Mouse (Mus musculus) adrenal gland, adult (tissue): ENCODE data around the gene Kbtbd7.

ENCODE experiments used
- DNase-seq, 2 experiments: peaks; one replicate each; pipeline ENCODE4 v3.0.0; 2022 to 2023; ENCODE audit warnings: low spot score in 1 of 2; ENCODE audit not compliant: inconsistent age in 2 of 2

Kbtbd7 gene

GRCm38 (mm10) chr14:79425979-79426729, at the start of gene Kbtbd7:
Gene Kbtbd7 (plus strand): TSS chr14:79426511.
- DNase-seq, result peak; percentile 97 to 98

- no peak for DNase-seq
Measured at GRCm38 (mm10) chr14:79377041-79377440, 49.3 kb upstream of the Kbtbd7 start.

GRCm38 (mm10) chr14:79383120-79383519, 43.2 kb upstream of the Kbtbd7 start:
- DNase-seq, result no peak

GRCm38 (mm10) chr14:79388304-79388703, 38.0 kb upstream of the Kbtbd7 start:
- DNase-seq, result no peak

GRCm38 (mm10) chr14:79389438-79390264, 36.7 kb upstream of the Kbtbd7 start:
- no peak for DNase-seq

DNA sequence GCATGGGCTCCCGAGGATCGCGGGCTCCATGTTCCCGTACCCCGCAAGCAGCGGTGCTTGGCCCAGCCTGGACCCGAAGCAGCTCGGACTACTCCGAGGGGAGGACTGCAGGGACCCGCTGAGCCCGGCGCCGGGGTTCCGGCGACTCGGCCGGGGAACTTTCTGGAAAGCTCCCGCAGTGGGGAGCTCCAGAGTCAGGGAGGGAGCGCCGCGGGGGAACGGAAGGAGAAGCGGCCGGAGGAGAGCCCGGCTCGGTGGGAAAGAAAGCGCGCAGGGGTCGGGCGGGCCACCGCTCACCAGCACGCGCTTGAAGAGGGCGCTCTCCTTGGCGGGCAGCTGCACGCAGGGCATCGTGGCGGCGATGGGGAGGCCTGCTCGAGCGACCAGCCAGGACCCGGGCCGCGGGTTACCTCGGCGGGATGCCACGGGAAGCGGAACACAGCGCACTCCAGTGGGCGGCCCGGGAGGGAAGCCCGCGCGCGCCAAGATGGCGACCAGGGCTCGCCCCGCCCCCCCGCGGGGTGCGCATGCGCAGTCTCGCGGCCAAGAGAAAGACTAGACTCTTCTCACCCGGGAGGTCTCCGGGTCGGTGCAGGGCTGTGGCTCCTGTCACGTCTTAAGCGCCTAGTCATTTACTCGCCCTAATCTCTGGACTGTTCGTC, 35.9 kb upstream of the Kbtbd7 start, which contains the start of gene Naa16:
Naa16 (minus strand) TSS at position 514 of the 662 bp plus-strand sequence.
- peak; percentile 96 to 98 for DNase-seq

DNA sequence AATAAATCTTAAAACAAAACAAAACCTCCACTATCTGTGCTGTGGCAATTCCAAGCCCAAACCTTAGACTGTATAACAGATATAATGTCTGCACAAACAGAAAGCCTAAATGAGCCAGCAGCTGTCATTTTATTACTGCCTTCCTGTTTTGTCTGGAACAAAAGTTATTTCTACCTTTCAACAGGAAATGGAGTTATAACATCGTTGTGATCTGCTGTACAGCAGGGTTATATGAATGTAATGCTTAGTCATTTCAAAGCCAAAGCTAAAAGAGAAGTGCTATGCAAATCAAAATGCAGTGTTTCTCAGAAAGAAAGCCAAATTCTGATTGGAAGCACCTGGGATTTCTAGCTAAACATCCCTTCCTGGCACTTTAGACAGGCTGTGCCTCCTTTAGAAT, 33.0 kb upstream of the Kbtbd7 start:
- no peak for DNase-seq

GRCm38 (mm10) chr14:79394564-79394963, 31.7 kb upstream of the Kbtbd7 start:
- peak; percentile 34 to 77 for DNase-seq

- peak; percentile 74 to 93 for DNase-seq
Measured at GRCm38 (mm10) chr14:79397321-79398122, 28.8 kb upstream of the Kbtbd7 start, which contains the start of gene Mtrf1. Gene Mtrf1 (plus strand): TSS chr14:79397772.

DNA sequence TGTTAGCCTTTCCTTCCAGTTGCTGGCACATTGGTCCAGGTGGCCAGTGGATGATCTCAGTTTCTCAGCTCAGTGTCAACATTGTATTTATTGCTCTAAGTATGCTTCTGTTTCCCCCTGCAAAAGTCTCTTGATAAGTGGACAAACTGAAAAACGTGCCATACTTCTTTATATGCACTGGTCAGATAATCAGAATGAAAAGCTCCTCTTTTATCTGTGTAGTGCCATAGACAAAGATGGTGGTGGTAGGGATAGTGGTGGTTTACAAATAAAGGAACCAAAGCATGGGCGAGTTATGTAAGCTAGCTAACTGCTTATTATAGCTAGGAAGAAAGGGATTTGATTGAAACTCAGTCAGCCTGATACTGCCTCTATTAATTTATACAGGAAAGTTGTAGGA, 18.7 kb upstream of the Kbtbd7 start:
- DNase-seq, result no peak

DNA sequence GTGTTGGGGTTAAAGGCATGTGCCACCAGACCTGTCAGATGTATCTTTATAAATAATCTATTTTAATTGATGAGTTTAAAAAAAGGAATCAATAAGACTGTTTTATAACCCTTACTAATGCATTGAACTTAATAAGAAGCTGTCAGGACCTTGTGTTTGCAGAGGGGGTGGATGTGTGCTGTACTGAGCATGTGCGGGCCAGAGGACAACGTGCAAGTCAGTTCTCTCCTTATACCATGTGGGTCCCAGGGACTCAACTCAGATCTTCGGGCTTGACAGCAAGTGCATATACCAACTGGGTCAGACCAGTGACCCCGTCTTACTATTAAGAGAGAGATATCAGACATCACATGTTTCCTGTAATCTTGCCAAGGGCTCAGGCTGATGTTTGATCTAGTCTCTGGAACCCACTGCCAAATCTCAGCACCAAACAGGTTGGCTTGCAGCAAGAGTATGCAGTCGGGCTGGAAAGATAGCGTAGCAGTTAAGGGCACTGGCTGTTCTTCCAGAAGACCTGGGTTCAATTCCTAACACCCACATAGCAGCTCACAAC, 17.0 kb upstream of the Kbtbd7 start:
- no peak for DNase-seq

DNA sequence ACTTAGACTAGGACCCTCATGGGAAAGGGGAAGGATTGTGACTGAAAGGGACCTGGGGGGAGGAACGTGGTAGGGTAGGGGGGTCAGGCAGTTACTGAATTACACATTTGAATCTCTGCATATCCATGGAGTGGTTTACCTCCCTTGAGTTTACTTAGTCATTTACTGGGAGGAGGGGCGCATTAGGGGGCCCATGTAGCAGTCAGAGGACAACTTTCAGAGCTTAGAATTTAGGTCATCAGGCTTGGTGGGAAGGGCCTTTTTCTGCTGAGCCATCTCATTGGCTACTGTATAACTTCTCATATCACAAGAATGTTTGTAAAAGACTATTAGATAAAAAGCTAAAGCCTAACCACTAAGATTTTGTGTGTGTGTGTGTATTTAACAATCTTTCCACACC, 15.6 kb upstream of the Kbtbd7 start:
- peak; percentile 21 to 40 for DNase-seq

- no peak for DNase-seq
Measured at GRCm38 (mm10) chr14:79413121-79413520, 13.2 kb upstream of the Kbtbd7 start.

GRCm38 (mm10) chr14:79420083-79420685, 6.1 kb upstream of the Kbtbd7 start:
- DNase-seq, result no peak

DNA sequence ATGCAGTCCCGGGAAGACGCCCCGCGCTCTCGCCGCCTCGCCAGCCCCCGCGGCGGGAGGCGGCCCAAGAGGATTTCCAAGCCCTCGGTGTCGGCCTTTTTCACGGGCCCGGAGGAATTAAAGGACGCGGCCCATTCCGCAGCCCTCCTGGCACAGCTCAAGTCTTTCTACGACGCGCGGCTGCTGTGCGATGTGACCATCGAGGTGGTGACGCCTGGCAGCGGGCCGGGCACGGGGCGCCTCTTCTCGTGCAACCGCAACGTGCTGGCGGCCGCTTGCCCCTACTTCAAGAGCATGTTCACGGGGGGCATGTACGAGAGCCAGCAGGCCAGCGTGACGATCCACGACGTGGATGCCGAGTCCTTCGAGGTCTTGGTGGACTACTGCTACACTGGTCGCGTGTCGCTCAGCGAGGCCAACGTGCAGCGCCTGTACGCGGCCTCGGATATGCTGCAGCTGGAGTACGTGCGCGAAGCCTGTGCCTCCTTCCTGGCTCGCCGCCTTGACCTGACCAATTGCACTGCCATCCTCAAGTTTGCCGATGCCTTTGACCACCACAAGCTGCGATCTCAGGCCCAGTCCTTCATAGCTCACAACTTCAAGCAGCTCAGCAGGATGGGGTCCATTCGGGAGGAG, 537 bp downstream of the Kbtbd7 start:
- DNase-seq, result peak; percentile 37 to 48

DNA sequence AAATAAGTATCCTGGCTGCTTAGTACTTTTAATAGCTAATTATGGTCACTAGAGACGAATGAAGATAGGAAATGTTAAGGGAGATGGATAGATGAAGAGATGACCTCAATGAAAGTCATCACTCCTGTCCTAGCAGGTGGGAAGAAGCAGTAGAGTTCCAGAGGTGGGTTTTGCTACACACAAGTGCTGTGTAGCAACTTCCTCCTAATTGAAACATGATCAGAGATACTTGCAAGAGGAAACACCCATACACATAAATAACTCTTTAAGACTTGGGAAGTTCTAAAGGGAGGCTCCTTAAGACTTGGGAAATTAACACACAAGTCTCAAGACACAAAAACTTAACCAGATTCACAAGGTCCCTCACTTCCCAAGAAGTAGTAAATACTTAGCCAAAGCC, 7.8 kb downstream of the Kbtbd7 start:
- no peak for DNase-seq

DNA sequence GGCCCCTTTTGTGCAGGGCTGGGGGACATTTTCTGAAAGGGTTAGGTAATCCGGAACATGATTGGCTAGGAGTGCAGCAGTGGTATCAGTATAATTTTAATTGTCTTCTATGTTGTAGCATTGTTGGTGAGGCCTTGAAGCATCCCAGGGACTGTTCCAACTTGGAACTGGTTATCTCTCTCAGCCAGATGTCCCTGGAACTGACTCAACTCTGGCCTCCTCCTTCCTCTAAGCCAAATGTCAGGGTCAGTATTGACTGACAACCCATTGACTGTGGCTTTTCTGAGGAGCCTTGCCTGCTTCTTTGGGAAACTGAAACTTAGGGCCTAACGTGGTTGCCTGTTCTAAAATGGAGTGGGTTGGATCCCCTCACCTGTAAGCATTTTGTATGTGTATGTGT, 14.3 kb downstream of the Kbtbd7 start:
- DNase-seq, result peak in 1 of 2 experiments; percentile 42

- no peak for DNase-seq
Measured at GRCm38 (mm10) chr14:79441441-79441840, 15.1 kb downstream of the Kbtbd7 start.

DNA sequence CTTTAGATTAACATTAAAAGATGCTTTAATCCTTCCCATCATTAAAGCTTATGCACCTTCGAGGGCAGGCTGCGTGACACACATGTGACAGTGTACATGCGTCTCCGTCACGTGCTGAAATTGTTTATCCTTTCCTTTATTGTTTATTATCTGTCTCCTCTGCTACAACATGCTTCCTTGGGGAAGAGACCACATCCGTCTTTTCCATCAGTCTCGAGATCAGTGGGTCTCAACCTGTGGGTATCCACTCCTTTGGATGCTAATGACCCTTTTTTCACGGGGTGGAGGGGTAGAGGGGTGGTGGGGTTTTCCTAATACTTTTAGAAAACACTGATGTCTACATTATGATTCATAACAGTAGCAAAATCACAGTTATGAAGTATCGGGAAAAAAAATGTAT, 18.3 kb downstream of the Kbtbd7 start:
- DNase-seq, result no peak
